Mouse (Mus musculus): ENCODE data around the gene Tgfb1i1. TPM values are rescaled to one million over a fixed set of nuclear protein-coding genes. Genes with fewer than 3 reads are reported as not detected.
A peak's percentile ranks its signal among the peaks of the same experiment; 100 is the strongest.

The Tgfb1i1 gene
- total RNA-seq, 2 experiments from 2014 or later, result 22.6 to 24.1 TPM

GRCm38 (mm10) chr7:128285060-128285459 is 38.4 kb downstream of the Tgfb1i1 start:
- no peak for DNase-seq (ENCODE audit: low spot score in 2 of 2)

GRCm38 (mm10) chr7:128288923-128289544 is 42.4 kb downstream of the Tgfb1i1 start:
- no peak for DNase-seq (ENCODE audit: low spot score in 2 of 2)

DNA sequence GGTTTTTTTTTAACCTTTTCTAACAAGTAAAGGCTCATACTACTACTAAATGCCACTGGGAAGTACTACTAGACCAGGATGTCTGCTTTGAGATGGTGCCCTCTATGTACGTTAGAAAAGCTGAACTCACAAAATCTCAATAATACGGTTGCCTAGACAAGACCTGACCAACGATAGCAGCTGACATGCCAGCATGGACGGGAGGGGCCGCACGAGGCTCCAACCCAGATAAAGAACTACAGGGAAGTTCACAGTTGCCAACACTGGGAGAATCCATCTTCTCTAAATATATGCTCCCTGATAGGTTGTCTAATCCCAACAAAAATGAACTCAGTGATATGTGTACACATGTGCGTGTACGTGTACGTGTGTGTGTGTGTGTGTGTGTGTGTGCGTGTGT is 48.2 kb downstream of the Tgfb1i1 start:
- no peak for DNase-seq (ENCODE audit: low spot score in 2 of 2)

DNA sequence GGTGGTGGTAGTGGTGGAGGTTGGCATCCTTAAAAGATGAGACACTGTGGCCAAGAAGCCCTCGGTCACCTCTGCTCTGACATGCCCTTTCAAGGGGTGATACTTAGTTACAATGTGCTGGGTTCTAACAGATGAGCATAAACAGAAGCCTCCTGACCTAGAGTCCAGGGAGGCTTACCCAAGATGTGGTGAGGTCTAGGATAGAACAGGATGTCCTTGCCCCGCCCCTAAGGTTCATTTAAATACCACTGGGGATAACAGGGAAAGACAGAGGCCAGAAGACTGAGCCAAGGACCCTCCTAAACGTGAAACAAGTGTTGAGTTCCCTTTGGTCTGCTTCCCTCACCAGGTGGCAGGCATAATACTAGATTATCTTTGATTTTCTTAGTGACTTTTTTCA is 49.9 kb downstream of the Tgfb1i1 start:
- no peak for DNase-seq (ENCODE audit: low spot score in 2 of 2)

GRCm38 (mm10) chr7:128297291-128297616 is 50.6 kb downstream of the Tgfb1i1 start:
- no peak for DNase-seq (ENCODE audit: low spot score in 2 of 2)

GRCm38 (mm10) chr7:128297617-128298480 is 51.2 kb downstream of the Tgfb1i1 start, which contains the start of gene BC017158:
BC017158 (minus strand) TSS chr7:128298170.
- peak; percentile 62 to 77 for DNase-seq (ENCODE audit: low spot score in 2 of 2)

GRCm38 (mm10) chr7:128298481-128299342 is 52.1 kb downstream of the Tgfb1i1 start:
- peak in 1 of 2 experiments; percentile 41 for DNase-seq (ENCODE audit: low spot score in 2 of 2)

GRCm38 (mm10) chr7:128300952-128301351 is 54.3 kb downstream of the Tgfb1i1 start:
- DNase-seq (ENCODE audit: low spot score in 2 of 2), result no peak

DNA sequence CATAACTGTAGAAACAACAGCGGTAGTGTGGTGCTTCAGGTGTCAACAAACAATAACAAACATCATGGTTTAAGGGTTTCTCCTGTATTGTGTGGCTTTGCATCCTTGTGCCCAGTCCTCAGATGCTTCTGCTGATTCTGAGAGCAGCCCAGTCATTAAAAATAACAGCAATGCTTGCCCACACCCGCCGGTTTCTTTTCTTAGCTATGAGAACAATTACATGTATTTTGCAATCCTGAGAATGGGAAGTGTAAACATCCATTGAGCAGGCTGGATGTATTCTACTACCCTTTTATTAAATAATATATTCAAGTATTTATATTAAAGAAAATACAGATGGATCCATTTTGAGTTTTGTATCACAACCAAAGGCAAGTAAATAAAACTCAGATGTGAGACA is 55.5 kb downstream of the Tgfb1i1 start:
- DNase-seq (ENCODE audit: low spot score in 2 of 2), result no peak

DNA sequence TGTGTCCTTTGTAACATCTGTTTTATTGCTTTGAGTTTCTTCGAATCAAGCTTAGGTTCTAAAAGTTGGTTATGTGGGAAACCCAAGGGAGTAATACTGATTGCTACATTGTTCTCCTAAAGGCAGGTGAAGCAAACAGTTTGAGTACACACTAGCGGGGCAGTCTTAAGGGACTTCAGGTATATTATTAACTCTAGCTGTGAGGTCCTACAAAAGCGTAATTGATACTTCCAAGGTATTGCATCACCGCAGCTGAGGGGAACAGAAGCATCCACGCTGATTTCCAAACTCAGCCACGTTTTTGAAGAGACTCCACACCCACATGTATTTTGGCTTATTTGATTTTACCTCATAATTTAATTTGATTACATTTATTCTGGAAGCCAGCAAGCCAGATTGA is 57.6 kb downstream of the Tgfb1i1 start:
- DNase-seq (ENCODE audit: low spot score in 2 of 2), result no peak

DNA sequence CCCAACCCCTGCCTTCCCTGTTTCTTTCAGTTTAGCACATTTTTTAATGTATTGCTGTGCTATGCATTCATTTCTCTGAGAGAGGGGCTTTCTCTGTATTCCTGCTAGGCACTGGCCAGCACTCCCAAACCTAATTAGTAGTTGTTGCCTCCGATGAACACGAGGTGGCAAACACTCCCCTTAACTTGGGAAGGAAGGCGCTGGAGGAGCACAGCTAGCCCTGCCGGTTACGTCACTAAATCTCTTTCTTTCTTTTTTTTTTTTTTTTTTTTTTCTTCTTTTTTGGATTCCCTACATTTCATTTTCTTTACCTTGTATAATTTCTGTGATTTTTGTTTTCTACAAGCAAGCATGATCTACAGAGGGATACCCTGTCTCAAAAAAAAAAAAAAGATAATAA is 58.3 kb downstream of the Tgfb1i1 start:
- DNase-seq (ENCODE audit: low spot score in 2 of 2), result peak; percentile 24 to 49

Small RNAs within 50 kb of the gene (microRNA-seq; reads per million reads assigned to microRNA genes)
- 0.90 to 1.7 reads per million in 2 experiments for gene Mir3103

Other genes with a start within 250 kb of the Tgfb1i1 start
- gene Trim72, start 242.9 kb upstream of the Tgfb1i1 start, total RNA-seq (2021), result under 1 TPM; 0.25 to 0.36 TPM
- 10 to 100 TPM; 11.1 to 13.1 TPM for gene Itgam, start 184.2 kb upstream of the Tgfb1i1 start, total RNA-seq (2021)
- under 1 TPM in 1 of 2 experiments, not detected in 1; 0.12 TPM for gene Gm49368, start 184.1 kb upstream of the Tgfb1i1 start, total RNA-seq (2021)
- gene Itgax, start 117.3 kb upstream of the Tgfb1i1 start, total RNA-seq (2021), result under 1 TPM; 0.26 to 0.39 TPM
- gene Itgad, start 92.4 kb upstream of the Tgfb1i1 start, total RNA-seq (2021), result 1 to 10 TPM; 1.1 to 1.4 TPM
- 1 to 10 TPM; 3.5 to 8.1 TPM for gene Cox6a2, start 40.4 kb upstream of the Tgfb1i1 start, total RNA-seq (2021)
- 10 to 100 TPM; 10.5 to 13.7 TPM for gene Armc5, start 9.5 kb upstream of the Tgfb1i1 start, total RNA-seq (2021)
- 1 to 10 TPM; 3.6 to 4.1 TPM for gene 9130023H24Rik, start 8.8 kb upstream of the Tgfb1i1 start, total RNA-seq (2021)
- not detected for gene Slc5a2, start 18.8 kb downstream of the Tgfb1i1 start, total RNA-seq (2021)
- gene BC017158, start 51.4 kb downstream of the Tgfb1i1 start, total RNA-seq (2021), result 10 to 100 TPM; 23.6 to 24.6 TPM
- gene Rgs10, start 171.9 kb downstream of the Tgfb1i1 start, total RNA-seq (2021), result 10 to 100 TPM; 46.5 to 55.4 TPM
- 100 to 1,000 TPM; 105 to 113 TPM for gene Tial1, start 214.9 kb downstream of the Tgfb1i1 start, total RNA-seq (2021)